Mouse (Mus musculus): ENCODE data around the gene Klhdc2.
A peak's percentile ranks its signal among the peaks of the same experiment; 100 is the strongest.

Klhdc2 gene

GRCm38 (mm10) chr12:69296511-69297410, at the start of gene Klhdc2:
Gene Klhdc2, plus strand, starts transcription at chr12:69296681.
- peak; percentile 89 for DNase-seq

- no peak for DNase-seq
Measured at GRCm38 (mm10) chr12:69249766-69250165, 46.7 kb upstream of the Klhdc2 start.

GRCm38 (mm10) chr12:69250756-69251155, 45.7 kb upstream of the Klhdc2 start:
- DNase-seq = no peak

- no peak for DNase-seq
Measured at GRCm38 (mm10) chr12:69253806-69254205, 42.7 kb upstream of the Klhdc2 start.

GRCm38 (mm10) chr12:69257836-69258235, 38.6 kb upstream of the Klhdc2 start:
- DNase-seq = no peak

- no peak for DNase-seq
Measured at GRCm38 (mm10) chr12:69262251-69262650, 34.2 kb upstream of the Klhdc2 start.

GRCm38 (mm10) chr12:69265031-69265430, 31.4 kb upstream of the Klhdc2 start:
- DNase-seq = no peak

- no peak for DNase-seq
Measured at GRCm38 (mm10) chr12:69267956-69268632, 28.4 kb upstream of the Klhdc2 start.

- no peak for DNase-seq
Measured at GRCm38 (mm10) chr12:69268956-69269355, 27.5 kb upstream of the Klhdc2 start.

- DNase-seq = no peak
Measured at GRCm38 (mm10) chr12:69279931-69280469, 16.5 kb upstream of the Klhdc2 start.

GRCm38 (mm10) chr12:69280915-69281314, 15.6 kb upstream of the Klhdc2 start:
- DNase-seq = no peak

GRCm38 (mm10) chr12:69283146-69283545, 13.3 kb upstream of the Klhdc2 start:
- DNase-seq = no peak

- DNase-seq = no peak
Measured at GRCm38 (mm10) chr12:69287535-69287934, 8.9 kb upstream of the Klhdc2 start.

- no peak for DNase-seq
Measured at GRCm38 (mm10) chr12:69288699-69289098, 7.8 kb upstream of the Klhdc2 start.

GRCm38 (mm10) chr12:69292401-69292800, 4.1 kb upstream of the Klhdc2 start:
- no peak for DNase-seq

- DNase-seq = no peak
Measured at GRCm38 (mm10) chr12:69293815-69294214, 2.7 kb upstream of the Klhdc2 start.

GRCm38 (mm10) chr12:69294936-69295335, 1.5 kb upstream of the Klhdc2 start:
- no peak for DNase-seq

- peak; percentile 16 for DNase-seq
Measured at GRCm38 (mm10) chr12:69295651-69296050, 830 bp upstream of the Klhdc2 start.

- no peak for DNase-seq
Measured at GRCm38 (mm10) chr12:69297411-69298150, 1.1 kb downstream of the Klhdc2 start.

- no peak for DNase-seq
Measured at GRCm38 (mm10) chr12:69298281-69298680, 1.8 kb downstream of the Klhdc2 start.

- DNase-seq = peak; percentile 73
Measured at GRCm38 (mm10) chr12:69299231-69299630, 2.8 kb downstream of the Klhdc2 start.

- no peak for DNase-seq
Measured at GRCm38 (mm10) chr12:69299831-69300230, 3.4 kb downstream of the Klhdc2 start.

GRCm38 (mm10) chr12:69300391-69300790, 3.9 kb downstream of the Klhdc2 start:
- no peak for DNase-seq
